Mouse (Mus musculus) erythroblast, embryonic 14.5 days (primary cell): Measurements from ENCODE around the gene Wdr59. TPM values are rescaled to one million over a fixed set of nuclear protein-coding genes. Genes with fewer than 3 reads are reported as not detected.

Experiments used
- H3K27me3 ChIP-seq: 2 replicates; pipeline ENCODE4 v1.6.1; 2012; ENCODE audit warnings: inconsistent platforms; ENCODE audit not compliant: control insufficient read depth
- H3K36me3 ChIP-seq: 2 replicates; pipeline ENCODE4 v1.6.1; 2012; ENCODE audit warnings: mild to moderate bottlenecking, inconsistent platforms; ENCODE audit not compliant: control insufficient read depth
- H3K4me1 ChIP-seq: 2 replicates; pipeline ENCODE4 v1.6.1; 2012; ENCODE audit warnings: inconsistent platforms; ENCODE audit not compliant: control insufficient read depth
- H3K4me3 ChIP-seq: replicated peaks from 2 replicates; pipeline ENCODE3; 2012; ENCODE audit warnings: moderate library complexity, mild to moderate bottlenecking, inconsistent platforms
- H3K9me3 ChIP-seq: 2 replicates; pipeline ENCODE4 v1.6.1; 2012; ENCODE audit warnings: low read length, inconsistent platforms, mixed read lengths; ENCODE audit not compliant: control insufficient read depth
- GATA1 ChIP-seq: IDR thresholded peaks from 2 replicates; pipeline ENCODE4 v1.6.1; 2012; ENCODE audit warnings: low read length, inconsistent platforms, mixed read lengths
- TAL1 ChIP-seq: IDR thresholded peaks from 3 replicates; pipeline ENCODE4 v1.6.1; 2012; ENCODE audit warnings: low read length, inconsistent platforms, mixed read lengths
- polyA plus RNA-seq: library from polyadenylated mRNA; stranded (reverse); fragments of >175 nt; gene quantifications from 2 replicates; pipeline ENCODE4 v1.2.3, GENCODE M21; 2012

Wdr59 gene
- polyA plus RNA-seq, 1 experiment = 0.08 TPM

DNA sequence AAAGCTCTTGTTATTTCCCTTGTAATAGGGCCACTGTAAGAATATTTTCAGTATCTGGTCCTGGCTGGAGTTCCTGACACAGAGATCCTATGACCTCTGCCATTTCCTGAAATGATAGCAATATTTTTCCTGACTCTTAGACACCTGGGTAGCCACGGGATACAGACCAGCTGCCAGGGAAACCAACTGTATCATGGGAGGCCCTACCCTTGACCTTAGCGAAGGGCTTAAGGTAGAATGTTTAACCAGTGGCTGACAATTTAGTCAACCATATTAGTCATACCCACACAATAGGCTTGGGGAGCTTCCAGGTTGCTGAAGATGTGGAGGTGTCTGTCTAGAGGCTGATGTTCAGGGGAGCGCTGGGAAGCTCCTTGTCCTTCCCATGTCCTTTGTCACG lies 77.6 kb downstream of the Wdr59 start:
- Histone ChIP-seq H3K4me3 (no peak overlapping the region), H3K4me1 (peaks cover 27% of the 10 kb centered on the region), H3K9me3 (no peaks in the 10 kb centered on the region), H3K27me3 (peaks cover 3% of the 10 kb centered on the region; the same call in 1 of the 2 replicates), H3K36me3 (peaks cover 4% of the 10 kb centered on the region)
- TF ChIP-seq TAL1 (no peak), GATA1 (no peak)

DNA sequence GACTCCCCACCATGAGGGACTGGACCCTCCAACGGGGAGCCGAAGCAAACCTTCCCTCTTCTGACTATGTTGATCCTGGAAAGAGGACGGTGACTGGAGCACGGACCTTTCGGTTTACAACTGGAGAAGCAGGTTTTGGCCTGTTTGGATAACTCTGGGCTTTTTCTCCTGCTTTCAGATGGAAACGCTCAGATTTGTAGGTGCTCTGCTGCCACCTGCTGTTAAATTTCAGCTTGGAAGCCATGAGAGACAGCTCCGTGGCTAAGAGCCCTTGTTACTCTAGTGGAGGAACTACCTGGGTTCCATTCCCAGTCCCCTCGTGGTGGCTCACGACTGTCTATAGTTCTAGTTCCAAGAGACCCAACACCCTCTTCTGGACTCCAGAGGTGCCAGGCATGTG lies 82.7 kb downstream of the Wdr59 start:
- peaks cover 3% of the 10 kb centered on the region; the same call in 1 of the 2 replicates for H3K27me3 ChIP-seq
- H3K4me3 ChIP-seq = no peak overlapping the region
- no peak for TF ChIP-seq GATA1
- TF ChIP-seq TAL1 = no peak
- no peaks in the 10 kb centered on the region for H3K36me3 ChIP-seq
- H3K4me1 ChIP-seq = peaks cover 3% of the 10 kb centered on the region
- H3K9me3 ChIP-seq = no peaks in the 10 kb centered on the region

DNA sequence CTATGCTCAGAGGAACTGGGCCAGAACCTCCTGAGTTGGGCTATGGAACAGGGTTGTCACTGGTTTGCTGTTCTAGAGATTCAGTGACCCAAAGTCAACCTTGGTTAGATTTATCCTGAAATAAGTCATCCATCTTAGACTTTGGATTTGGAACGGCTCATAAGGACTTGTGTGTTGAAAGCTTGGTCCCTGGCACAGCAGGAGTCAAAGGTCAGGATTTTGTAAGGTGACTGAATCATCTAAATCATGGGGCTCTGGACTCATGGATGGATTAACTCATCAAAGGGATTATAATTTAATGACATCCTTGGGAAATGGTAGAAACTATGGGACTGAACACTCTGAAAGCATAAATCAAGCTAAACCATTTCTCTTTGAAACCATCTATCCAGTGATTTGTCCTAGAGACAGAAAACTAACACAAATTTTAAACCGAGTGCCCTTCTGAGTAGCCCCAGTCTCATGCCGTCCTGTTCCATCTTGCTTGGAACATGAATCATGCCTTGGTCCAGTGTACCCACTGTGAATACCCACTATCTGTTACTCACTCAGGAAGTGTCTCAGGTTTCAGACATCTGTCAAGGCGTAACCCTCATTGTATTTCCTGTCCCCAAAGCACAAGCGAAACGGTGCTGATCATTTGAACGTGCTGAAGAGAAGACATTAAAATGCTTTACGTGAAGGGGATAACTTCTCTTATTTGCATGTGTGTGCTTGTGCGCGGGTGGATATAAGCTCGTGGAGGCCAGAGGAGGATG lies 86.6 kb downstream of the Wdr59 start:
- Histone ChIP-seq H3K27me3 (no peaks in the 10 kb centered on the region), H3K4me1 (no peaks in the 10 kb centered on the region), H3K36me3 (no peaks in the 10 kb centered on the region), H3K4me3 (no peak overlapping the region), H3K9me3 (no peaks in the 10 kb centered on the region)
- TF ChIP-seq TAL1 = no peak

DNA sequence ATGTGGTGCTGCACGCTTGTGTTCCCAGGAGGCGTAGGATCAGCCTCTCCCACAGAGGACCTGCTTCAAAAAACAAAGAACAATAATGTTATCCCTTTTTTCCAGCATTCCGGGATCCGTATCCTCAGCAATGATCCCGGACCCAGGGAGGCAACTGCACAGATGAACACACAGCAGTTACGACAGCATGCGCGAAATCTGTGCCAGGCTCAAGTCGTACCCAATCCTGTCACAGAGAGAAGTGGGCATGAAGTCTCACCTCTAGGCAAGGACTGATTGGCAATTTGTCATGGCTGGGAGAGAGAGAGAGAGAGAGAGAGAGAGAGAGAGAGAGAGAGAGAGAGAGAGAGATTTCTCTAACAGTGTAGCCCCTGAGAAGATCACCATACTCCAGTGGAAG lies 97.2 kb downstream of the Wdr59 start:
- Histone ChIP-seq H3K4me3 (no peak overlapping the region), H3K27me3 (0 out of 2 replicates have a peak, but pooled peaks cover 2% of the 10 kb centered on the region), H3K9me3 (no peaks in the 10 kb centered on the region), H3K36me3 (no peaks in the 10 kb centered on the region), H3K4me1 (no peaks in the 10 kb centered on the region)
- TF ChIP-seq TAL1 = no peak
- no peak for TF ChIP-seq GATA1

DNA sequence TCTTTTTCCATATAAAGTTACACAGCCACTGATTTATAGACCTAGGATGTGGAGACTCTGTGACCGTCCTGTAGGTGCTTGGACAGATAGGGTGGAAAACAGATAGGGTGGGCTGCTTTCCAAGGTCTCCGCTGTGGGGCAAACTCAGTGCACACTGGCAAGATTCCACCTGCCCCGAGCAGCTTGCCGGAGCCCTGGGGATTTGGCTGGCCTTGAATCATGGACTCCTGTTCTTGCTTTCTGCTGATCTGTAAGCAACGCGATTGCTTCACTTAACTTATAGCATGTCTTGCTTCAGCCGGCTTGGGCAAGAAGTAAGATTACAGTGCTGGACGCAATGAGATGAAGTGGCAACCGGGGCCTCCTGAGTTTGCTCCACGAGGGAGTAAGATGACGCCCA lies 97.7 kb downstream of the Wdr59 start:
- TF ChIP-seq GATA1 = no peak
- TF ChIP-seq TAL1 = no peak
- Histone ChIP-seq H3K27me3 (peaks cover 2% of the 10 kb centered on the region), H3K4me3 (no peak overlapping the region), H3K4me1 (no peaks in the 10 kb centered on the region), H3K36me3 (no peaks in the 10 kb centered on the region), H3K9me3 (no peaks in the 10 kb centered on the region)

DNA sequence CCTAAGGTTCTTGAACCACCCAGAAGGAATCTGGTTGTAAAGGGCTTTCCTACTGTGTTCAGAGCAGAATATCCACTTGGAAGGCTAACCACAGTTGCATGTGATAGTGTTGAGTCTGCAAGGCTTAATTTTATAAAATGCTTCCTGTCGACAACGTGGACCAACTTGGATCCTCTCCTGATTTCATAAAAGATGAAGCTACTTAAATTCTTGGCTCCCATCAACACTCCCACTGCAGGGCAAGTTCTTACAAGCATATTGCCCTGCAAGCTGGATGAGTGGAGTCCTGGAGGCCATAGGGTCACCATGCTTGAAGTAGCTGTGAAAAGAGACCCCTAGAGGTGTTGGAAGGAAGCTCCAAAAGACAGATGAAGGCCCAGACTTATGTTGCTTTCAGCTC lies 99.3 kb downstream of the Wdr59 start:
- Histone ChIP-seq H3K36me3 (no peaks in the 10 kb centered on the region), H3K4me1 (no peaks in the 10 kb centered on the region), H3K27me3 (peaks cover 5% of the 10 kb centered on the region), H3K4me3 (no peak overlapping the region), H3K9me3 (no peaks in the 10 kb centered on the region)
- TF ChIP-seq GATA1 (no peak), TAL1 (no peak)

DNA sequence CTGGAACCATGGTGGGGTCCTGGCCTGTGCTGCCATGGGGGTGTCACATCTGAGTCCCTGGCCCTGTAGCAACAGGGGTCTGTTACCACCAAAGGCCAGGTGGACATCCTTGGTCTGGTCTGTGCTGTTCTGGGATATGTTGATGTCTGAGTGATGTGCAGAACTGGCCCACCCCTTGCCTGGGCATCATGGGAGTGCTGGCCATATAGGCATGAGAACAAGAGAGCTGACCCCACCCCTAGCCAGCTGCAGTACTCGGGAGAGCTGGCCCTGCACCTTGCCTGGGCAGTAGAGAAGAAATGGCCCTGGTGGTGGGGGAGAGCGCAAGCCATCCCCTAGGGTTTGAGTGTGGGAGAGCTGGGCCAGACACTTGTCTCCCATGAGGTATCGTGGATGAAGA lies 102.7 kb downstream of the Wdr59 start:
- Histone ChIP-seq H3K27me3 (peaks cover 8% of the 10 kb centered on the region), H3K4me1 (no peaks in the 10 kb centered on the region), H3K36me3 (no peaks in the 10 kb centered on the region), H3K4me3 (no peak overlapping the region), H3K9me3 (no peaks in the 10 kb centered on the region)
- no peak for TF ChIP-seq TAL1
- TF ChIP-seq GATA1 = no peak

DNA sequence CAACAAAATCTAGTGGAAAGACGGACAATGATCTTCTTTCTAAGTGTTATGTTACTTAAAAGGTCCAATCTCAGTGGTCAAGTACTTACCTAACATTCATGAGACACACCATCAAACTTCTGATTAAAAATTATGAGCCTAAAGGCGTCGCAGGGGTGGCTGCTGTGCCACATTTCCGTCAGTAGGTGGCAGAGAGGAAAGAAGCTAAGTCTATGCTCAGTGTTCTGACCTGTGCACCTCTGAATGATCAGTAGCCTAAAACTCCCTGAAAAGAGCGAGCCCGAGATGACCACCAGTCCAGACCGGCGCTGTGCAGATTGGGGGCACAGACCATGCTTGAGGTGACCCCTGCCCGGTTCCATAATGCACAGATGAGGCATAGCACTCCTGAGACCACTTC lies 103.3 kb downstream of the Wdr59 start:
- Histone ChIP-seq H3K36me3 (no peaks in the 10 kb centered on the region), H3K27me3 (peaks cover 7% of the 10 kb centered on the region), H3K9me3 (no peaks in the 10 kb centered on the region), H3K4me1 (no peaks in the 10 kb centered on the region), H3K4me3 (no peak overlapping the region)
- TF ChIP-seq GATA1 (no peak), TAL1 (no peak)

DNA sequence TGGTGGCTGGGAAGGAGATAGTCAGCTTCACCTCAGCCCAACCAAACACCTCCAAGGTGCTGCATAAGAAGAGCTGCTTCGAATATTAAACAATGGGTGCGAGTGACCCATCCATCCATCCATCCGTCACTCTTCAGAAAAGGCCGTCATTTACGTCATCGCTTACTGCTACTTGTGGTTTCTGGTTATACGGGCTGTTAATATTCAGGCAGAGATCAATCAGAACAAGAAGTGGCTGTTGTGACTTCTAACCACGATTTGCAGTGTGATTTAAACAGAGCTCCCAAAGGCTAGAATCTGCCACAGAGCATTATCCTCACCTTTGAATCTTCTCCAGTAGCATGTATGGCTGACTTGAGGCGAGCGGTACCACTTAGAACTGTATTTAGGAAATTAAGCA lies 104.7 kb downstream of the Wdr59 start:
- Histone ChIP-seq H3K4me1 (no peaks in the 10 kb centered on the region), H3K9me3 (no peaks in the 10 kb centered on the region), H3K36me3 (no peaks in the 10 kb centered on the region), H3K4me3 (no peak overlapping the region), H3K27me3 (peaks cover 7% of the 10 kb centered on the region)
- TF ChIP-seq TAL1 (no peak), GATA1 (no peak)

DNA sequence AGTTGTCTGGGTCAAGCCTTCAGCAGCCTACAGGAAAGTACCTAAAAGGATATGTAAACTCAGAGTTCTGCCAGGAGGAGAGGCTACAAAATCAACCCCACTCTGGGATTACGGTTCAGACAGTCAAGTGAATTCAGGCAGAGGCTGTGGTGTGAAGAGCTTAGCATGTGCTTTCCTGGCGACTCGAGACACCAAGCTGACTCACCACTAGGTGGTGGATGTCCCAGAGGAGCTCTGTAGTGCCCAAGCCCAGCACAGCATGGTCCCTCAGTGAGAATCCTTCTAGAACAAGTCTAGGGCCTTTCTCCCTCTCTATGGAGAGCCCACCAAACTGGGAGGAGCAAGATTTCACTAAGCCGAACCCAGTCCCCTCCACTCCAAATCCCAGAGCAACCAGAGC lies 118.5 kb downstream of the Wdr59 start:
- no peak overlapping the region for H3K4me3 ChIP-seq
- no peaks in the 10 kb centered on the region for H3K9me3 ChIP-seq
- no peaks in the 10 kb centered on the region; the same call in none of the 2 replicates for H3K27me3 ChIP-seq
- H3K4me1 ChIP-seq = no peaks in the 10 kb centered on the region
- no peaks in the 10 kb centered on the region for H3K36me3 ChIP-seq
- TF ChIP-seq TAL1 (no peak), GATA1 (no peak)

Other genes starting within 250 kb of the Wdr59 start
- gene Rfwd3, start 221.9 kb downstream of the Wdr59 start, polyA plus RNA-seq = 0.63 TPM in 2 replicates
- gene Mlkl, start 183.9 kb downstream of the Wdr59 start, polyA plus RNA-seq = 0.06 TPM in 1 of 2 replicates, not detected in the other
- gene Fa2h, start 128.3 kb downstream of the Wdr59 start, polyA plus RNA-seq = not detected in 2 replicates
- 0.85 and 1.6 TPM in 2 replicates for gene Znrf1, start 14.0 kb upstream of the Wdr59 start, polyA plus RNA-seq
- gene Ldhd, start 108.3 kb upstream of the Wdr59 start, polyA plus RNA-seq = not detected in 2 replicates
- 0.03 and 0.17 TPM in 2 replicates for gene Zfp1, start 121.3 kb upstream of the Wdr59 start, polyA plus RNA-seq
- gene Ctrb1, start 168.9 kb upstream of the Wdr59 start, polyA plus RNA-seq = not detected in 2 replicates
- gene Bcar1, start 221.7 kb upstream of the Wdr59 start, polyA plus RNA-seq = 0.05 and 0.07 TPM in 2 replicates